Mouse (Mus musculus) stomach, postnatal 0 days (tissue): ENCODE measurements around the gene Cacna1i. TPM values are rescaled to one million over a fixed set of nuclear protein-coding genes. Genes with fewer than 3 reads are reported as not detected.

Experiments
- ATAC-seq: fragments of 200-750 bp; cut with Nextera tagmentation; 2 replicates; pipeline ENCODE4 v1.8.0; 2017; ENCODE audit not compliant: low FRiP score, low TSS enrichment
- DNase-seq: peaks from one replicate; pipeline ENCODE4 v3.0.0-alpha.2; 2016; ENCODE audit warnings: low spot score
- H3K27ac ChIP-seq: fragments of 300-500 bp; sonication (generic); replicated peaks from 2 replicates; pipeline ENCODE4 v1.5.1; 2014; ENCODE audit warnings: mild to moderate bottlenecking, control low read depth
- H3K27me3 ChIP-seq: fragments of 300-500 bp; sonication (generic); 2 replicates; pipeline ENCODE4 v1.6.1; 2014; ENCODE audit warnings: low read length; ENCODE audit not compliant: control insufficient read depth, insufficient read depth
- H3K36me3 ChIP-seq: fragments of 300-500 bp; sonication (generic); 2 replicates; pipeline ENCODE4 v1.6.1; 2014; ENCODE audit warnings: low read length, mixed read lengths; ENCODE audit not compliant: control insufficient read depth, insufficient read depth
- H3K4me1 ChIP-seq: fragments of 300-500 bp; sonication (generic); replicated peaks from 2 replicates; pipeline ENCODE4 v1.6.1; 2014; ENCODE audit warnings: antibody characterized with exemption; ENCODE audit not compliant: control insufficient read depth, insufficient read depth
- H3K4me2 ChIP-seq: fragments of 300-500 bp; sonication (generic); replicated peaks from 2 replicates; pipeline ENCODE4 v1.6.1; 2014; ENCODE audit warnings: low read depth, mild to moderate bottlenecking, control low read depth, moderate library complexity
- H3K4me3 ChIP-seq: fragments of 300-500 bp; sonication (generic); 2 replicates; pipeline ENCODE4 v1.5.1; 2014; ENCODE audit warnings: low read depth, low read length, control low read depth
- H3K9ac ChIP-seq: fragments of 300-500 bp; sonication (generic); 2 replicates; pipeline ENCODE4 v1.6.1; 2014; ENCODE audit warnings: mild to moderate bottlenecking, low read length, control low read depth, mixed read lengths
- H3K9me3 ChIP-seq: fragments of 300-500 bp; sonication (generic); 2 replicates; pipeline ENCODE4 v1.6.1; 2016; ENCODE audit warnings: low read length; ENCODE audit not compliant: control insufficient read depth
- CTCF ChIP-seq: IDR thresholded peaks from 2 replicates; pipeline ENCODE4 v1.5.1; 2016; ENCODE audit warnings: antibody characterized with exemption, low read depth, mild to moderate bottlenecking, moderate library complexity
- EP300 ChIP-seq: optimal IDR thresholded peaks from 2 replicates; pipeline ENCODE3; 2016; ENCODE audit warnings: antibody characterized with exemption
- WGBS: fragments of 180-500 bp; shearing (Covaris S2); extraction: QIAGEN DNeasy Blood & Tissue Kit; methylation state at CpG from one replicate; pipeline ENCODE4 v1.1.7; 2014; 5-methylcytosine and 5-hydroxymethylcytosine counted together
- polyA plus RNA-seq: library from polyadenylated mRNA; unstranded; fragments of >200 nt; fragmentation: Nextera tagmentation; extraction: Ambion mirVana; gene quantifications from 2 replicates; pipeline ENCODE4 v1.2.1, GENCODE M21; 2015

The Cacna1i gene
- polyA plus RNA-seq, 1 experiment from 2014 or later = not detected

DNA sequence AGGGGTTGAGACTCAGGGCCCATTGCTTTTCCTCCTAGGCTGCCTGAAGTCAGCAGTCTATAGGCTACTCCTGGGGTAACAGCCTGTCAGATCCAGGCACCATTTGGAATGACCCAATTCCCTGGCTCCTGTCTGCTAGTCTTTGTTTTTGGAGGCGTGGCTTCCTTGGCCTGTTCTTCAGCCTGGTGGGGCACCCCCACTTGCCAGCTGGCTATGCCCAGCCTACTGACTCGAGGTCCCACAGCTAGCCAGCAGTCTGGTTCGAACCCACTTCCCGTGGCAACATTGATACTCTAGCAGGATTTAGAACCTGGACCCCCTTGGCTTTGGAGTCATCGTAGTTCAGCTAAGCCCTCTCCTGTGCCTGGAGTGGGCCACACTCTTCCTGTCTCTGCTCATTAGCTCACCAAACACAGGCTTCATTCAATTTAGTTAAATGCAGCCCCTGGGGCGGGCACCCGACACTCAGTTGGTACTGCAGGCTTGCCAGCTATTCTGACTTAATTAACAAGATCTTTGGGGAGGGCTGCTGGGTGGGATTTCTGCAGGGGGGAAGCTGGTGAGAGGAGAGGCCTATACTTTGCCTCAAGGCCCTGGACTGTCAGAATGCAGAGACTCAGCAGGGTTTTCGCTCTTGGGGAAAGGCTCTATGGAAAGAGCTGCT is 75.6 kb downstream of the Cacna1i start:
- Histone ChIP-seq H3K36me3 (no peaks in the 10 kb centered on the region), H3K9me3 (no peaks in the 10 kb centered on the region), H3K4me2 (no peak overlapping the region), H3K27ac (no peak overlapping the region), H3K9ac (no peak overlapping the region), H3K27me3 (no peaks in the 10 kb centered on the region), H3K4me3 (no peak overlapping the region), H3K4me1 (no peaks in the 10 kb centered on the region)
- no peak for DNase-seq
- ATAC-seq = no peak
- TF ChIP-seq EP300 = no peak
- TF ChIP-seq CTCF = no peak
- 78% methylated on average over 8 of the region's 8 CpGs for WGBS

DNA sequence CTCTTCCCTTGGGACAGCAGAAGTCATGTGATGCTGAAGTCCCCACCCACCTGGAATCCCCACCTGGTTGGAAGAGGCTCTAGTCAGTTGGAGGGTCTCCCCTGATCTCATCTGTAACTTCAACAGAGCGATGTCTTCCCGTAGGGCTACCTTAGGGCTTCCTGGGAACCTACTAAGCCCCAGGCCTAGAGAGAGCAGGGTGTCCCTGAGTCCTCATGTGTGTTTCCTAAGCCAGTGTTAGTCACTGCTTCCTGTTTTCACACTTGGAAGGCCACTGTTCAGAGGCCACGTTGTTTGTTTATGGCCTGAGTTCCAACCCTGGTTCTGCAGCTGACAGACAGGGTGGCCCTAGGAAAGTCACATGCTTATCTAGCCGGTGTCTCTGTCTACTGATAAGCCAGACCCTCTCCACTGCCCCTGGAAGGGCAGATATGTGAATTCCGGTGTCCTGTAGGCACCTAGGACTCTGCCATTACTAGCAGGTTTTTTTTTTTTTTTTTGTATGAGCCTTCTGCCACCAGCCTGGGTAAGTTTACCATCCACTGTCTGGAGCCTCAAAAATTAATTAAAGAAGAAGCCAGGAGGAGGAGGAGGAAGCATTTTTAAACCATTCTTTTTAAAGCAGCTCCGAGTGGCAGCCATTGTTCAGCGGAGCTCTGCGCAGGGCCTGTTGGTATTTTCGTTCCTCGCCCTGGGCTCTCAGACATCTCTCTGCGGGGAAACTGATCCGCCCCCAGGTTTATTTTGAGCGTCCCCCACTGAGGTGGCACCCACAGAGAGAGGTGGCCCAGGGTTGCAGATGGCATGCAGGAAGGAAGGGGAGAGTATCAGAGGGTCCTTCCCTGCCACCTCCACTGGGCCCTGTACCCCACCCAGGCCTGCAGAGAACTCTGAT is 77.0 kb downstream of the Cacna1i start:
- Histone ChIP-seq H3K36me3 (no peaks in the 10 kb centered on the region), H3K4me3 (no peak overlapping the region), H3K4me1 (no peaks in the 10 kb centered on the region), H3K9ac (no peak overlapping the region), H3K27ac (no peak overlapping the region), H3K27me3 (no peaks in the 10 kb centered on the region), H3K9me3 (no peaks in the 10 kb centered on the region), H3K4me2 (no peak overlapping the region)
- DNase-seq (no peak), ATAC-seq (no peak)
- no peak for TF ChIP-seq EP300
- TF ChIP-seq CTCF = no peak
- 69% methylated on average over 13 of the region's 13 CpGs for WGBS

DNA sequence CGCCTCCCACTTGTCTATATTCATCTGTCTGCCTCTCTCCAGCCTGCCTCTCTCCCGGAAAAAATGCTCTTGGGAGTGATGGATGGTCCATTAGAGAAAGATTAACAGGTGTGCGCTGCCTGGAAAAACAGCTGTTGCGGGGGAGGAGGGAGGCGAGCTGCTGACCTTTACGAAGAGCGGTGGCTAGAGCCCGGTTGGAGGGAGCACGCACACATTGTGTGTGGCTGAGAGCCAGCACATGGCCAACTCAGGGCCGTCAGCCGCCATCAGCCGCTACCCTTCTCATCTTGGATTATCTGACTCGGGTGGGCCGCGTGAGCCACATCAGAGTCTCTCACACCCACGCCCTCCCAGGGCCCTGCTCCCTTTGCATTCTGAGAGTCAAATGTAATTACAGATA is 79.9 kb downstream of the Cacna1i start:
- no peaks in the 10 kb centered on the region for H3K36me3 ChIP-seq
- no peak overlapping the region for H3K4me2 ChIP-seq
- no peak overlapping the region for H3K27ac ChIP-seq
- no peak overlapping the region for H3K9ac ChIP-seq
- H3K4me3 ChIP-seq = no peak overlapping the region
- no peaks in the 10 kb centered on the region for H3K4me1 ChIP-seq
- no peaks in the 10 kb centered on the region for H3K27me3 ChIP-seq
- WGBS = 12% methylated on average over 16 of the region's 16 CpGs
- TF ChIP-seq EP300 (no peak), CTCF (no peak)
- no peaks in the 10 kb centered on the region for H3K9me3 ChIP-seq
- peak; percentile 33 for DNase-seq
- no peak for ATAC-seq

DNA sequence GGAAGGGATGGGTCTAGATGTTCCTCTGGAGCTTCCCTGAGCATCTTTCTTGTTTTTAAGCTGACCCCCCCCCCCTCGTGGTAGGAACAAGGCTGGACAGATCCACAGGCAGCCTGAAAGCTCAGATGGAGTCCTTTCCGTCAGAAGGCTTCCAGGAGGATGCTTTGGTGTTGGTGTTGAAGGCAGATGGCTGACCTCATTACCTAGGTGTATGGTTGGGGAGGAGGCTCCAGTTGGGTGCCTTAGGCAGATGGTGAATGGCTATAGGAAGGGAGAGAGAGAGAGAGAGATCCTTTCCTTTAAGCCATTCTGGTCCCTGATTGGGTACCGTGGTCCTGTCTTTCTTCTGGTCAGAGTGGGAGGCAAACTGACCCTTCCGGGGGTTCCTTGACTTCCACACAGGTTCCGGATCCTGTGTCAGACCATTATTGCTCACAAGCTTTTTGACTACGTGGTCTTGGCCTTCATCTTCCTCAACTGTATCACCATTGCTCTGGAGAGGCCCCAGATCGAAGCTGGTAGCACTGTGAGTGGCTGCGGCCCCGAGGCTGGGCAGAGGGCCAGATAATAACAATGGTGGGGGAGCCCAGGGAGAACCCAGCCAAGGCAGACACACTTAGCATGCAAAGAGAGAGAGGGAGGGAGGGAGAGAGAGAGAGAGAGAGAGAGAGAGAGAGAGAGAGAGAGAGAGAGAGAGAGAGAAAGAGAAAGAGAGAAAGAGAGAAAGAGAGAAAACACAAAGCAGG is 86.4 kb downstream of the Cacna1i start:
- no peaks in the 10 kb centered on the region for H3K27me3 ChIP-seq
- no peak overlapping the region for H3K4me3 ChIP-seq
- H3K27ac ChIP-seq = no peak overlapping the region
- no peak overlapping the region for H3K9ac ChIP-seq
- H3K36me3 ChIP-seq = no peaks in the 10 kb centered on the region
- no peaks in the 10 kb centered on the region for H3K9me3 ChIP-seq
- no peak overlapping the region for H3K4me2 ChIP-seq
- ATAC-seq (no peak), DNase-seq (no peak)
- no peaks in the 10 kb centered on the region for H3K4me1 ChIP-seq
- 54% methylated on average over 9 of the region's 9 CpGs for WGBS
- TF ChIP-seq CTCF (no peak), EP300 (no peak)

DNA sequence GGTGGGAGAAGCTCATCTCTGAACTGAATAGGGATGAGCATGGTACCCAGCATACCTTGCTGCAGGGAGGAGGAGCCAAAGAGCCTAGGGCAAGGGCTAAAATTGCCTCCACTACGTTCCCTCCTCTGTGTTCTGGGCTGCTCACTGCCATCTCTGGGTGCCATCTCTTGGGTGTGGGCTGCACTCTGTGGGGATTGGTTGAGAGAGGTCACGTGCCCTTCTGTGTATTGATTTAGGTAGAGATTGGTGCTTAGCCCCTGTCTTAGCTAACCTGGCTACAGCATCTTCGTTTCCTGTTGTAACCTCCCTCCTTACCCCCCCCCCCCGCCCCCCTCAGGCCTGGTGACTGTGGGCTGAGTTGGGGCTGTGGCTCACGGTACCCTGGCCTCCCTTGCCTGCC is 87.8 kb downstream of the Cacna1i start:
- 57% methylated on average over 5 of the region's 5 CpGs for whole genome bisulfite sequencing
- no peak overlapping the region for H3K4me2 ChIP-seq

More for the DNA sequence above, 87.8 kb downstream of the Cacna1i start:
- TF ChIP-seq CTCF (no peak), EP300 (no peak)
- no peak for ATAC-seq
- DNase-seq = no peak
- H3K4me1 ChIP-seq = no peaks in the 10 kb centered on the region
- no peak overlapping the region for H3K9ac ChIP-seq
- no peak overlapping the region for H3K27ac ChIP-seq
- no peaks in the 10 kb centered on the region for H3K9me3 ChIP-seq
- no peak overlapping the region for H3K4me3 ChIP-seq
- no peaks in the 10 kb centered on the region for H3K27me3 ChIP-seq
- no peaks in the 10 kb centered on the region for H3K36me3 ChIP-seq
